Mouse (Mus musculus) urinary bladder, postnatal 10 days (tissue): ENCODE results near the gene Ptpn6.

Source experiments
- DNase-seq: peaks from one replicate; pipeline ENCODE4 v3.0.0; 2022; ENCODE audit warnings: low spot score

Gene Ptpn6

GRCm38 (mm10) chr6:124729850-124730705 lies 8.4 kb downstream of the Ptpn6 start:
- no peak for DNase-seq

- DNase-seq = no peak
Measured at GRCm38 (mm10) chr6:124728621-124729020, 9.9 kb downstream of the Ptpn6 start.

GRCm38 (mm10) chr6:124724472-124724871 lies 14.0 kb downstream of the Ptpn6 start:
- DNase-seq = no peak

GRCm38 (mm10) chr6:124723541-124723940 lies 15.0 kb downstream of the Ptpn6 start:
- DNase-seq = no peak

DNA sequence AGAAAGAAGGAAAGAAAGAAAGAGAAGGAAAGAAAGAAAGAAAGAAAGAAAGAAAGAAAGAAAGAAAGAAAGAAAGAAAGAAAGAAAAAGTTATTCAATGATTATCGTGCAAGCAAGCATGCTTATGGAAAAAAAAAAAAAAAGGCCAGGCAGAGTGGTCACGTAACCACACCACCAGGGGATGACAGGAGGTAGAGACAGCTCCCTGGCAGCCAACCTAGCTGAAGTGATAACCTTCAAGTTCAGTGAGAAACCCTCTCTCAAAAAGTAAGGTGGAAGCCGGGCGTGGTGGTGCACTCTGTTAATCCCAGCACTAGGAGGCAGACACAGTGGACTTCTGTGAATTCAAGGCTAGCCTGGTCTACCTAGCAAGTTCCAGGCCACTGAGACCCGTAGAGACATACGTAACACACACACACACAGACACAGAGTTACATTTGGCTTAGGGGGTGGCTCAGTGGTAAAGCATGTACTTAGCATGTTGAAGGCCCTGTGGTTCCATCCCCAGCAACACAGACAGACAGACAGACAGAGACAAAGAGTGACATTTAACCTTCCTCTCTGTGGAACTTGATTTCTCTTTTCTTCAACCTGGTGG lies 15.5 kb downstream of the Ptpn6 start:
- DNase-seq = no peak

DNA sequence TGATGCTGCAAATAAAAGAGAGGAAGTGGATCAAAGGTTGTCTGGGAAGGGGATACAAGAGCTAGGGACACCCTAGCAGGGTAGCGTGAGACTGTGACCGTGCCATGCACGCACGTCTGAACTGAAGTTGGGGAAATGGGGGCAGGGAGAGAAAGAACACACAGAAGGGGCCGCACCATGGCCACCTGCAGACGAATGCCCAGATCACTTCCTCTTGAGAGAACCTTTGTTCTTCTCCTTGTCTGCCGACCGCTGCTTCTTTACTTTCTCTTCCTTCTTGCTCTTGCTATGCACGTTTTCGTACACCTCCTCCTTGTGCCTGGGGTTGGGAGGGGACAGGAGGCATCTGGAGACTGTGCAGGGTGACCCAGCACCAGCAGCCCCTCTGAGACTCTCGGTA lies 17.6 kb downstream of the Ptpn6 start:
- DNase-seq = no peak

- no peak for DNase-seq
Measured at GRCm38 (mm10) chr6:124719354-124719978, 19.0 kb downstream of the Ptpn6 start.

GRCm38 (mm10) chr6:124718703-124719102 lies 19.8 kb downstream of the Ptpn6 start:
- no peak for DNase-seq

DNA sequence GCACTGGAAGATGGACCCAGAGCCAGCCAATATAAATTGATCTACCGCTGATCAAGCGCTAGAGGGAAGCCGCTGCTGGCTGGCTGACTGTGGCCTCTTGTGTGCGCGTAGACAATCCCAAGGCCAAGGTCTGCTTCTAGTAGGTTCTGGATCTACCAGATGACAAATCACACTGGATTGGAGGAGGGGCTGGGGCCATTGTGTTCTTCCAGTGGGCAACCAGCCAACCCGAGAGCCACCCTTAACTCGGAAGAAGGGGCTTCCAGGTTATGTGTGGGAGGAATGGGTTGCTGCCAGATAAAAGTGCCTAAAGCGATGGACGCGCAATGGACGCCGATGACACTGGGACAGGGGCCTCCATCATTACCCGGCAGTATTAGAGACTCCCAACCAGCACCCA lies 20.5 kb downstream of the Ptpn6 start:
- DNase-seq = no peak

DNA sequence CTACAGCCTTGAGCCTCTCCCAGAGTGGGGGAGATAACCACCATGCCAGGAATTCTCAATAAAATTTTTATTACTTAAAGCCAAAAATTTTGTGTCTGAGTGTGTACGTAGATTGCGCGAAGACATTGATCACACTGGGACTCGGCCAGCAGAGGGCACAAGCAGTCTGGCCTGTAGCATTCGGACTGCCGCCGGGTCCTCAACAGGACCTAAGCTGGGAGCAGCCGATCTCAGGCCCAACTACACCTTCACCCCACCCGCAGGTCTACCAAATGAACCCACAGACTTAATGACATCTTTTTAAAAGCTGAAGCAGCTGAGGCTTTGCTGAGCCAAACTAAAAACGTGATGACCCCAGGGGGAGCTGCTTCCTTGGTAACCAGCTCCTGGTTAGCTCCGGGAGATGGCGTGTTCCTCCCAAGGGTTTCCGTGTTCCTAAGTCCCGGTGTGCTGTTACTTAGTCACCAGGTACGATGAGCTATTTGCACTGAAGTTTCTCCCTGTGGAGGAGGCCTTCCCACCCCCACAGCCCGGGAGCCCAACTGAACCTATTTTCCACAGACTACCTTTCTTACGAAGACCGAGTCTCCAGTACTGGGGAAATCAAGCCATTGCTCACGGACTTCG lies 21.5 kb downstream of the Ptpn6 start:
- DNase-seq = no peak

DNA sequence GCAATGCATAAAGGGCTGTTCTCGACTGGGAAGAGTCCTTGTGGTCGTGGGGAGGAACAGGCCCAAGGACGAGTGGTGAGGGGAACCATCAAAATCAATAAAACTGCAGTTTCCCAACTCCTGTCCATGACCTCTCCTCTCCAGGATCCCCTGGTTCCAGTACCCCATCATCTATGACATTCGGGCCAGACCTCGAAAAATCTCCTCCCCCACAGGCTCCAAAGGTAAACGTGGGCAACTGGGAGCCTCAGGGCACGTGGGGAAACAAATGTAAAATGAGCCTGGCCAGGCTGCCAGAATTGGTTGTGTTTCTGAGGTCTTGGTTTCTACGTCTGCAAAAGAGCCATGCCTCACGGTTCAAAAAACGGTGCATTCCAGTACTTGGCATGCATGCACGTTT lies 25.6 kb downstream of the Ptpn6 start:
- no peak for DNase-seq

DNA sequence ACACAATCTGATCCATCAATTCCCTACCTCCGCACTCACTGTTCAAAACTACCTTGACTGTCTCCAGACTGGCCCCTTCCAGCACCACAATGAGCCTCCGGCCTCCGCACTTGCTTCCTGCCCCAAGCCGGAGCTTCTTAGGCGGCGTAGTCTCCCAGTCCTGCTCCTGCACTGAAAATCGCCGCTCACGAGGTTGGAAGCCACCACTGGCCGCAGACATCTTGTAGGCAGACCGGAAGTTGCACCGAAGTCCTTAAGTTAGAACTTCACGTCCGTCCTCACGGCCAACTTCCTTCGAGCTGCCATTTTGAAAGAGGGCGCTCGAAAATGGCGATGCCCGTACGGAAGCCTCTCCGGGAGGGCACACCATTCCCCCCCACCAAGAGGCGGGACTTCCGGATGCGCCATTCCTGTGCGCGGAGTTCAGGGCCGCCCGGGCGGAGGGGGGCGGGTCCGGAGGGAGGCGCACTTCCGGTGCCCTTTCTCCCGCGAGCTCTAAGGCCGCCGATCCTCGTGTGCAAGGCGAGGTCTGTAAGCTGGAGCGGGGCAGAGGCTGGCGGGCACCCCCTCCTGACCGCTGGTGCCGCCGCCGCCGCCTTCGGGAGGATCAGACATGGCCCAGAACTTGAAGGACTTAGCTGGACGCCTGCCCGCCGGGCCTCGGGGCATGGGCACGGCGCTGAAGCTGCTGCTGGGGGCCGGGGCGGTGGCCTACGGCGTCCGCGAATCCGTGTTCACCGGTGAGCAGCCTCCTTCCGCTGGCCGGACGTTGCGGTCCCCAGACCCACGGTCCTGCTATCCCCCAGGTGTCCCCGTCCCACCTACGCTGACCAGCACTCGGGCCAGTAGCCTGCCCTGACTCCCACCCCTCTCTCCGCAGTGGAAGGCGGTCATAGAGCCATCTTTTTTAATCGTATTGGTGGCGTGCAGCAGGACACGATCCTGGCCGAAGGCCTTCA lies 26.4 kb downstream of the Ptpn6 start, which contains the start of the genes Emg1 and Phb2:
Emg1 (minus strand) TSS at position 355 of the 959 bp plus-strand sequence.
Phb2 (plus strand) TSS at position 513 of the 959 bp plus-strand sequence.
- DNase-seq = peak; percentile 94

DNA sequence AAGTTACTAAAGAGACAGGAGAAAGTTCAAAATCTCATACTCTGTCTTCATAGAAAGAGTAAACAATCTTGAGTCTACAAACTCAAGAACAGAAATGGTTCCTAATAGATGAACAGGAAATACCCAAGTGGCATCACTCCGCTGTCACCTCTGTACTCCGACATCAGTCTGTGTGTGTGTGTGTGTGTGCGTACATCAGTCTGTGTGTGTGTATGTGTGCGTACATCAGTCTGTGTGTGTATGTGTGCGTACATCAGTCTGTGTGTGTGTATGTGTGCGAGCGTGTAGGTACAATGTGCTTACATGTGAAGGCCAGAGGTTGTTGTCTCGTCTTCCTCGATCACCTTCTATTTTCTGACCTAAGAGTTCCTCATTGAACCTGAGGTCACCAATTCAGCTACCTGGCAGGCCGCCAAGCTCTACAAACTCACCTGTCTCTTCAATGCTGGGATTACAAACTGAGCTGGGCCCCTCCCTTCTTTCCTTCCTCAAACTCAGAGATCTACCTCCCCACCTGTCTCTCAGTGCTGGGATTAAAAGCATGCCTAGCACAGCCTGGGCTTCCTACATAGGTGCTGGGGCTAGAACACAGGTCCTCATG lies 30.1 kb downstream of the Ptpn6 start:
- DNase-seq = no peak

GRCm38 (mm10) chr6:124706061-124706627 lies 32.4 kb downstream of the Ptpn6 start:
- DNase-seq = no peak

- DNase-seq = no peak
Measured at GRCm38 (mm10) chr6:124704417-124704816, 34.1 kb downstream of the Ptpn6 start.

DNA sequence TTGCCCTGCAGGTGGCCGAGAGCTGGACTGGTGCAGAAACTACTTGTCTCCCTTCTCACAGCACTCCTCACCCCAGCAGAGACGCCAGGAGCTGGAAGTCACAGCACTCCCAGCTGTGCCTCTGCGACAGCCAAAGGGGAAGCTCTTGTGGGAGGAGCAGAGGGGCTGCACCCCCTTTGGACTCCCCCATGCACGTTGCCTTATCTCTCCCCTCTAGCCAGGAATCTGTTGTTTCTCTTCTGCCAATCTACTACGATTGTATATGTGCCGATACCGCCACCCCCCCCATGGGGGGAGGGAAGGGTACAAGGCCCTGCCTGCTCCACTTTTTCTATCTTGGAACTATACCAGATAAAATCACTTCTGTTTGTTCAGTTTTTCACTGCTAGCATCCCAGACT lies 34.7 kb downstream of the Ptpn6 start:
- no peak for DNase-seq

- no peak for DNase-seq
Measured at GRCm38 (mm10) chr6:124702784-124703103, 35.8 kb downstream of the Ptpn6 start.

GRCm38 (mm10) chr6:124702102-124702783 lies 36.3 kb downstream of the Ptpn6 start:
- DNase-seq = no peak

GRCm38 (mm10) chr6:124701338-124701737 lies 37.2 kb downstream of the Ptpn6 start:
- no peak for DNase-seq

DNA sequence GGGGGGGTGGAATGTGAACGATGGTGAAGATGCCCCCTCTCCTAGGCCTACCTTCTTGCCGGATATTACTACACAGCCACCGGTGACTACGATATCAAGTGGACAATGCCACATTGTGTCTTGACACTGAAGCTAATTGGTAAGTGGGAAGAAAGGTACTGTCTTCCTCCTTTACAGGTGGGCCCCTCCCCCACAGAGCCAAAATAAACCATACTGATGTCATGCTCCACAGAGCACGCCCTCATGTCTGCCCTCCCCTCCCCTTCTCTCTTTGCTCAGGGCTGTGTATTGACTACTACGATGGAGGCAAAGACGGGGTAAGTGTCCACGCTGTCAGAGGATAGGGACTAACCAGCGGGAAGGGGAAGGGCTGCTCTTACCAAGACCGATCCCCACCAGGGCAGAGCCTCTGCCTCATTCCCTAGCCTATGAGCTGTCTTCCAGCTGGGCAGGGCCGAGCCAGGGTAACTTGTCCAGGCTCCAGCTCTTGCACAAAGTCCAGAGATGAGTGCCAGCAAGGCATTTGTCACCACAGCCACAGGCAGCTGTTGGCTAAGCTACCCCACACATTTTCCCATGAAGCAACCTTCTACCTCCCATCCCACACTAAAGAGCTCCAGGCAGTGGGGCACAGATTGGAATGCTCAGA lies 38.4 kb downstream of the Ptpn6 start:
- no peak for DNase-seq
